Mouse (Mus musculus) kidney, embryonic 15.5 days (tissue): ENCODE data around the gene Zswim5. TPM values are rescaled to one million over a fixed set of nuclear protein-coding genes. Genes with fewer than 3 reads are reported as not detected.

Experiments
- ATAC-seq: fragments of 200-750 bp; cut with Nextera tagmentation; replicated peaks from 2 replicates; pipeline ENCODE4 v1.8.0; 2017; ENCODE audit warnings: moderate TSS enrichment; ENCODE audit not compliant: low FRiP score
- H3K27ac ChIP-seq: fragments of 300-500 bp; sonication (generic); 2 replicates; pipeline ENCODE4 v1.5.1; 2015; ENCODE audit warnings: mild to moderate bottlenecking, inconsistent platforms
- H3K27me3 ChIP-seq: fragments of 300-500 bp; sonication (generic); 2 replicates; pipeline ENCODE4 v1.6.1; 2015; ENCODE audit warnings: inconsistent platforms
- H3K36me3 ChIP-seq: fragments of 300-500 bp; sonication (generic); 2 replicates; pipeline ENCODE4 v1.6.1; 2015; ENCODE audit warnings: inconsistent platforms
- H3K4me1 ChIP-seq: fragments of 300-500 bp; sonication (generic); 2 replicates; pipeline ENCODE4 v1.6.1; 2015; ENCODE audit warnings: inconsistent platforms
- H3K4me2 ChIP-seq: fragments of 300-500 bp; sonication (generic); 2 replicates; pipeline ENCODE4 v1.6.1; 2015; ENCODE audit warnings: moderate library complexity, mild to moderate bottlenecking, inconsistent platforms
- H3K4me3 ChIP-seq: fragments of 300-500 bp; sonication (generic); replicated peaks from 2 replicates; pipeline ENCODE4 v1.5.1; 2015; ENCODE audit warnings: mild to moderate bottlenecking, inconsistent platforms
- H3K9ac ChIP-seq: fragments of 300-500 bp; sonication (generic); 2 replicates; pipeline ENCODE4 v1.6.1; 2015; ENCODE audit warnings: mild to moderate bottlenecking, inconsistent platforms
- H3K9me3 ChIP-seq: fragments of 300-500 bp; sonication (generic); replicated peaks from 2 replicates; pipeline ENCODE4 v1.6.1; 2016; ENCODE audit warnings: inconsistent platforms
- WGBS: fragments of 180-500 bp; shearing (Covaris S2); methylation state at CpG from one replicate; pipeline ENCODE4 v1.1.7; 2015; ENCODE audit warnings: mixed read lengths; 5-methylcytosine and 5-hydroxymethylcytosine counted together
- polyA plus RNA-seq: library from polyadenylated mRNA; unstranded; fragments of >200 nt; fragmentation: Nextera tagmentation; extraction: Ambion mirVana; gene quantifications from 2 replicates; pipeline ENCODE4 v1.2.1, GENCODE M21; 2015

Gene Zswim5
- polyA plus RNA-seq, 1 experiment from 2014 or later, result 1.7 TPM

- Histone ChIP-seq H3K27me3 (no peaks in the 10 kb centered on the region), H3K4me1 (0 out of 2 replicates have a peak, but pooled peaks cover 3% of the 10 kb centered on the region), H3K9ac (no peak overlapping the region), H3K36me3 (no peaks in the 10 kb centered on the region), H3K4me3 (no peak overlapping the region), H3K27ac (peak overlapping the region; percentile 70), H3K9me3 (no peaks in the 10 kb centered on the region), H3K4me2 (no peak overlapping the region)
- ATAC-seq, result no peak
- WGBS, result 47% methylated on average over 4 of the region's 4 CpGs
Observed at GRCm38 (mm10) chr4:116928006-116928651, 51.0 kb downstream of the Zswim5 start.

GRCm38 (mm10) chr4:116939585-116939984, 62.4 kb downstream of the Zswim5 start:
- Histone ChIP-seq H3K27me3 (no peaks in the 10 kb centered on the region), H3K4me1 (no peaks in the 10 kb centered on the region), H3K27ac (no peak overlapping the region), H3K36me3 (no peaks in the 10 kb centered on the region), H3K4me2 (no peak overlapping the region), H3K9ac (no peak overlapping the region), H3K4me3 (no peak overlapping the region), H3K9me3 (no peaks in the 10 kb centered on the region)
- ATAC-seq, result no peak
- WGBS, result 78% methylated on average over 4 of the region's 4 CpGs

- no peak for ATAC-seq
- Histone ChIP-seq H3K4me2 (no peak overlapping the region), H3K4me3 (no peak overlapping the region), H3K27me3 (no peaks in the 10 kb centered on the region), H3K9ac (no peak overlapping the region), H3K9me3 (no peaks in the 10 kb centered on the region), H3K4me1 (no peaks in the 10 kb centered on the region), H3K36me3 (no peaks in the 10 kb centered on the region), H3K27ac (no peak overlapping the region)
- 67% methylated on average over 2 of the region's 2 CpGs for whole genome bisulfite sequencing
Observed at GRCm38 (mm10) chr4:116942695-116943094, 65.5 kb downstream of the Zswim5 start.

GRCm38 (mm10) chr4:116944055-116944454, 66.9 kb downstream of the Zswim5 start:
- H3K36me3 ChIP-seq, result no peaks in the 10 kb centered on the region
- ATAC-seq, result no peak
- no peak overlapping the region for H3K9ac ChIP-seq
- no peaks in the 10 kb centered on the region for H3K9me3 ChIP-seq
- WGBS, result 54% methylated on average over 5 of the region's 5 CpGs
- no peak overlapping the region for H3K4me3 ChIP-seq
- H3K4me1 ChIP-seq, result no peaks in the 10 kb centered on the region
- H3K27ac ChIP-seq, result no peak overlapping the region
- no peaks in the 10 kb centered on the region for H3K27me3 ChIP-seq
- no peak overlapping the region for H3K4me2 ChIP-seq

GRCm38 (mm10) chr4:116951642-116952041, 74.5 kb downstream of the Zswim5 start:
- no peaks in the 10 kb centered on the region for H3K4me1 ChIP-seq
- no peak overlapping the region for H3K4me3 ChIP-seq
- H3K27me3 ChIP-seq, result no peaks in the 10 kb centered on the region
- H3K9me3 ChIP-seq, result no peaks in the 10 kb centered on the region
- no peak overlapping the region for H3K9ac ChIP-seq
- no peak for ATAC-seq
- 36% methylated on average over 1 of the region's 1 CpGs for WGBS
- no peaks in the 10 kb centered on the region for H3K36me3 ChIP-seq
- no peak overlapping the region for H3K27ac ChIP-seq
- H3K4me2 ChIP-seq, result no peak overlapping the region

GRCm38 (mm10) chr4:116954951-116955350, 77.8 kb downstream of the Zswim5 start:
- no peak overlapping the region for H3K27ac ChIP-seq
- no peaks in the 10 kb centered on the region for H3K27me3 ChIP-seq
- H3K9ac ChIP-seq, result no peak overlapping the region
- H3K4me2 ChIP-seq, result no peak overlapping the region
- no peak overlapping the region for H3K4me3 ChIP-seq
- no peaks in the 10 kb centered on the region for H3K36me3 ChIP-seq
- WGBS, result 81% methylated on average over 7 of the region's 7 CpGs
- no peaks in the 10 kb centered on the region for H3K9me3 ChIP-seq
- no peaks in the 10 kb centered on the region for H3K4me1 ChIP-seq
- ATAC-seq, result no peak

GRCm38 (mm10) chr4:116976503-116976902, 99.3 kb downstream of the Zswim5 start:
- H3K36me3 ChIP-seq, result peaks cover 6% of the 10 kb centered on the region; the same call in 1 of the 2 replicates
- no peaks in the 10 kb centered on the region for H3K9me3 ChIP-seq
- H3K27me3 ChIP-seq, result no peaks in the 10 kb centered on the region
- WGBS, result 59% methylated on average over 2 of the region's 2 CpGs
- H3K9ac ChIP-seq, result no peak overlapping the region
- no peak overlapping the region for H3K4me2 ChIP-seq
- no peak overlapping the region for H3K4me3 ChIP-seq
- no peak for ATAC-seq
- H3K27ac ChIP-seq, result no peak overlapping the region
- no peaks in the 10 kb centered on the region for H3K4me1 ChIP-seq

GRCm38 (mm10) chr4:116985681-116986080, 108.5 kb downstream of the Zswim5 start:
- 95% methylated on average over 7 of the region's 7 CpGs for WGBS
- no peak overlapping the region for H3K27ac ChIP-seq
- H3K27me3 ChIP-seq, result no peaks in the 10 kb centered on the region
- ATAC-seq, result no peak
- H3K4me3 ChIP-seq, result no peak overlapping the region
- H3K4me1 ChIP-seq, result no peaks in the 10 kb centered on the region
- peaks cover 24% of the 10 kb centered on the region for H3K36me3 ChIP-seq
- H3K4me2 ChIP-seq, result no peak overlapping the region
- no peak overlapping the region for H3K9ac ChIP-seq
- H3K9me3 ChIP-seq, result no peaks in the 10 kb centered on the region

GRCm38 (mm10) chr4:116986400-116987121, 109.4 kb downstream of the Zswim5 start:
- Histone ChIP-seq H3K9me3 (no peaks in the 10 kb centered on the region), H3K27ac (no peak overlapping the region), H3K4me3 (no peak overlapping the region), H3K36me3 (peaks cover 28% of the 10 kb centered on the region), H3K27me3 (no peaks in the 10 kb centered on the region), H3K4me2 (no peak overlapping the region), H3K9ac (no peak overlapping the region), H3K4me1 (no peaks in the 10 kb centered on the region)
- 70% methylated on average over 17 of the region's 17 CpGs for WGBS
- ATAC-seq, result peak; percentile 79

- H3K27ac ChIP-seq, result no peak overlapping the region
- 81% methylated on average over 5 of the region's 5 CpGs for WGBS
- no peaks in the 10 kb centered on the region for H3K4me1 ChIP-seq
- no peak overlapping the region for H3K9ac ChIP-seq
- peaks cover 28% of the 10 kb centered on the region for H3K36me3 ChIP-seq
- no peaks in the 10 kb centered on the region for H3K27me3 ChIP-seq
- no peaks in the 10 kb centered on the region for H3K9me3 ChIP-seq
- no peak overlapping the region for H3K4me3 ChIP-seq
- ATAC-seq, result no peak
- no peak overlapping the region for H3K4me2 ChIP-seq
Observed at GRCm38 (mm10) chr4:116987122-116987456, 109.9 kb downstream of the Zswim5 start.

GRCm38 (mm10) chr4:116989731-116990130, 112.6 kb downstream of the Zswim5 start:
- Histone ChIP-seq H3K27ac (no peak overlapping the region), H3K4me2 (no peak overlapping the region), H3K4me3 (no peak overlapping the region), H3K36me3 (peaks cover 28% of the 10 kb centered on the region), H3K9ac (no peak overlapping the region), H3K9me3 (no peaks in the 10 kb centered on the region), H3K4me1 (peaks cover 15% of the 10 kb centered on the region), H3K27me3 (no peaks in the 10 kb centered on the region)
- no peak for ATAC-seq
- 60% methylated on average over 6 of the region's 6 CpGs for WGBS

- no peak overlapping the region for H3K4me2 ChIP-seq
- ATAC-seq, result no peak
- no peak overlapping the region for H3K4me3 ChIP-seq
- H3K36me3 ChIP-seq, result peaks cover 28% of the 10 kb centered on the region
- H3K27ac ChIP-seq, result no peak overlapping the region
- peaks cover 28% of the 10 kb centered on the region for H3K4me1 ChIP-seq
- 12% methylated on average over 7 of the region's 7 CpGs for WGBS
- no peaks in the 10 kb centered on the region for H3K27me3 ChIP-seq
- no peaks in the 10 kb centered on the region for H3K9me3 ChIP-seq
- H3K9ac ChIP-seq, result no peak overlapping the region
Observed at GRCm38 (mm10) chr4:116991366-116991765, 114.2 kb downstream of the Zswim5 start.
